Mouse (Mus musculus) hindbrain, embryonic 14.5 days (tissue): ENCODE measurements around the gene Plcb3. TPM values are rescaled to one million over a fixed set of nuclear protein-coding genes. Genes with fewer than 3 reads are reported as not detected.

Experiments
- ATAC-seq: fragments of 200-750 bp; cut with Nextera tagmentation; 2 replicates; pipeline ENCODE4 v1.8.0; 2017; ENCODE audit warnings: moderate number of reproducible peaks, mild to moderate bottlenecking, moderate TSS enrichment, moderate library complexity; ENCODE audit not compliant: low FRiP score
- DNase-seq: peaks from one replicate; pipeline ENCODE4 v3.0.0-alpha.2; 2015; ENCODE audit warnings: low spot score
- H3K27ac ChIP-seq: fragments of 300-500 bp; sonication (generic); 2 replicates; pipeline ENCODE4 v1.5.1; 2014; ENCODE audit warnings: mild to moderate bottlenecking, moderate library complexity
- H3K27me3 ChIP-seq: fragments of 300-500 bp; sonication (generic); 2 replicates; pipeline ENCODE4 v1.6.1; 2014; ENCODE audit warnings: mild to moderate bottlenecking, low read length, mixed read lengths; ENCODE audit not compliant: control insufficient read depth, insufficient read depth
- H3K36me3 ChIP-seq: fragments of 300-500 bp; sonication (generic); replicated peaks from 2 replicates; pipeline ENCODE4 v1.6.1; 2014; ENCODE audit not compliant: control insufficient read depth, insufficient read depth
- H3K4me1 ChIP-seq: fragments of 300-500 bp; sonication (generic); replicated peaks from 2 replicates; pipeline ENCODE4 v1.6.1; 2014; ENCODE audit warnings: antibody characterized with exemption, low read length, mixed read lengths; ENCODE audit not compliant: control insufficient read depth, insufficient read depth
- H3K4me2 ChIP-seq: fragments of 300-500 bp; sonication (generic); replicated peaks from 2 replicates; pipeline ENCODE4 v1.6.1; 2014; ENCODE audit warnings: mild to moderate bottlenecking, moderate library complexity
- H3K4me3 ChIP-seq: fragments of 300-500 bp; sonication (generic); replicated peaks from 2 replicates; pipeline ENCODE4 v1.5.1; 2014; ENCODE audit warnings: mild to moderate bottlenecking, low read length
- H3K9ac ChIP-seq: fragments of 300-500 bp; sonication (generic); 2 replicates; pipeline ENCODE4 v1.6.1; 2014
- H3K9me3 ChIP-seq: fragments of 300-500 bp; sonication (generic); 2 replicates; pipeline ENCODE4 v1.6.1; 2016; ENCODE audit warnings: low read length; ENCODE audit not compliant: control insufficient read depth
- WGBS: fragments of 180-500 bp; shearing (Covaris S2); extraction: QIAGEN DNeasy Blood & Tissue Kit; methylation state at CpG from one replicate; pipeline ENCODE4 v1.1.7; 2014; 5-methylcytosine and 5-hydroxymethylcytosine counted together
- polyA plus RNA-seq: library from polyadenylated mRNA; unstranded; fragments of >200 nt; fragmentation: Nextera tagmentation; extraction: Ambion mirVana; gene quantifications from 2 replicates; pipeline ENCODE4 v1.2.1, GENCODE M21; 2014

Plcb3 gene
- polyA plus RNA-seq, 1 experiment from 2014 or later: 10.6 TPM

DNA sequence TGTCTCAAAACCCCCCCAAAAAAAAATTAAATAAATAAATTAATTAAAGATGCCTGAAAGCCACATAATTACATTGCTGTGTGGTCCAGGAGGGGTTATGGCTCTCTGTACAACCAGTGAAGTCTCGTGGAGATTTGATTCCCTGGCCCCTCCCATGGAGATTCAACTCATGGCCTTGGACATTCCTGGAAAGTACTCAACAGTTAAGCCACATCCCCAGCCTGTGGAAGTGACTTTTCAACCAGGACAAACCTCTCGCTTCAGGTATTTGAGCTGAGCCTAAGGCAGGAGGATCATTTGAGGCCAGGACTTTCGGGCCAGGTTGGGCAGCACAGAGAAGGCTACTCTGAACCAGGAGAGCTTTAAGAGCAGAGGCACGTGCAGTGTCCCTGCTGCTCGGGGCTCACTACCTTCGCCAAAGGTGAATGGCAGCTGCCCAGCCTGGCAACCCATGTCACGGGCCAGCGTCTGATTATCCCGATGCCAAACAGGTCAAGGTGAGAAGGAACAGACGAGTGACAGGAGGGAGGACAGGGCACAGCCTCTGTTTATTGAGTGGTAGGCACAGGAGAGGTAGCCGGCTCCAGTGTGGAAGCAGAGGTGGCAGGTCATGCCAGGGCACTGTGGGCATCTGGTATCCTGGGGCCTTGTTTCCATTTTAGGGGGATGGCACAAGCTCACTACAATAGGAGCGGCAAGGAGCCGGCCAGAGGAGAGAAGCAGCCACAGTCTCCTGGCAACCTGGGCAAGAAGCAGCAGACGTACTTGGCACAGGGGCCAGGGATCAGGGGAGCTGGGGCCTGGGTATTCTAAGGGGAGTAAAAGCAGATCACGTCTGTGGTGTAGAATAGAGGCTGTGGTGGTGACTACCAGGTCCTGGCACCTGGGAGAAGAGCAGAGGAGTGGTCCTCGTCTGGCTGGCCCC is 38.5 kb downstream of the Plcb3 start:
- ATAC-seq (no peak), DNase-seq (no peak)
- H3K9me3 ChIP-seq: no peaks in the 10 kb centered on the region
- no peak overlapping the region for H3K27ac ChIP-seq
- 0 out of 2 replicates have a peak, but pooled peaks cover 7% of the 10 kb centered on the region for H3K36me3 ChIP-seq
- no peak overlapping the region for H3K9ac ChIP-seq
- peaks cover 36% of the 10 kb centered on the region for H3K27me3 ChIP-seq
- H3K4me2 ChIP-seq: no peak overlapping the region
- 78% methylated on average over 16 of the region's 16 CpGs for WGBS
- no peak overlapping the region for H3K4me3 ChIP-seq
- H3K4me1 ChIP-seq: peaks cover 41% of the 10 kb centered on the region

DNA sequence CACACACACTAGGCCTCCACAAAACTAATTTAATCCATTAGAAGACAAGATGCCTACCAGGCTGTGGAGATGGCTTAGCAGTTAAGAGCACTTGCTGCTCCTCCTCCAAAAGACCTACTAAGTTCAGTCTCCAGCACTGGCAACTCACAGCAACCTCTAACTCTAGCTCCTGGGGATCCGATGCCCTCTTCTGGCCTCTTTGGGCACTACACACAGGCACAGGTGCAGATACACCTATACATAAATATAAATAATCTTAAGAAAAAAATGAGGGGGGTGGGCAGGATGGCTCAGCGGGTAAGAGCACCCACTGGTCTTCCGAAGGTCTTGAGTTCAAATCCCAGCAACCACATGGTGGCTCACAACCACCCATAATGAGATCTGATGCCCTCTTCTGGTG is 40.0 kb downstream of the Plcb3 start:
- H3K9ac ChIP-seq: no peak overlapping the region
- DNase-seq (no peak), ATAC-seq (no peak)
- no peak overlapping the region for H3K27ac ChIP-seq
- peaks cover 51% of the 10 kb centered on the region for H3K27me3 ChIP-seq
- H3K4me1 ChIP-seq: peaks cover 38% of the 10 kb centered on the region
- 26% methylated on average over 3 of the region's 3 CpGs for WGBS
- H3K36me3 ChIP-seq: 0 out of 2 replicates have a peak, but pooled peaks cover 7% of the 10 kb centered on the region
- no peak overlapping the region for H3K4me3 ChIP-seq
- H3K9me3 ChIP-seq: no peaks in the 10 kb centered on the region
- no peak overlapping the region for H3K4me2 ChIP-seq

DNA sequence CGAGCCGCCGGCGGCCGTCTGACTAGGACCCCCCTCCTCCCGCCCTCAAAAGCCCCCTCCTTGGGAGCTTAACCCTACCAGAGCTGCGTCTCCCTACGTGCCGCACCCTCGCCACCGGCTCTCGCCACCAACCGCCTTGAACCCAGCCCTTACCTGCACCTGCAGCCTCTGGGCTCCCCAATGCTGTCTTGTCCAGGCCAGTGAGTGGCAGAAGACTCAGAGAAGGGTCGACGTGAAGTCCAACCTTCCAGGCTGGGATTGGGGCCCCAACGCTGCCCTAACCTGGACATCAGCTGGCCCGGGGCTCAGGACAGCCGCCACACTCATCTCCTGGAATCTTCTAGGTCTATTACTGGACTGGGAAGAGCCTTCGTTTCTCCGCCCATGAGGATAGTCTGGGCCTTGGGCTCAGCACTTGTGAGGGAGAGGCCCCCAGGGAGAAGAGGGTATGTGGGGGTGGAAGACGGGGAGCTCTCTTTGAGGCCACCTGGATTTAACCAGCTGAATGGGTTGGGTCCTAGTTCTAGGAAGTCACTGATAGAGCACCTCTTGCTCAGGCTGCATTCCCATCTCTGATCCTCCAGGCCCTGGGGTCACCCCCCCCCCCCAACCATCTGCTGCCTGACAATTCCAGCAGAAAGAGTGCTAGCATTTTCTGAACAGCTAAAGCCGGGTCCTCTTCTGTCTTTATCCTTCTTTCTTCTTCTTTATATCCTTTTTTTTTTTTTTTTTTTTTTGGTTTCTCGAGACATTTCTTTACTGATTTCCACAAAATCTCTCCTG is 41.9 kb downstream of the Plcb3 start, which contains the start of gene Kcnk4:
TSS of gene Kcnk4 (minus strand) at position 321 of the 783 bp plus-strand sequence.
- Histone ChIP-seq H3K9ac (peak within 1 kb of the TSS; percentile 62), H3K4me3 (peak within 1 kb of the TSS; percentile 41), H3K27ac (no peak within 1 kb of the TSS), H3K9me3 (no peaks in the 10 kb centered on the region), H3K36me3 (0 out of 2 replicates have a peak, but pooled peaks cover 7% of the 10 kb centered on the region), H3K27me3 (peaks cover 66% of the 10 kb centered on the region), H3K4me2 (peak within 1 kb of the TSS; percentile 78), H3K4me1 (peaks cover 22% of the 10 kb centered on the region)
- DNase-seq (no peak), ATAC-seq (no peak)
- WGBS: 12% methylated on average over 23 of the region's 23 CpGs

DNA sequence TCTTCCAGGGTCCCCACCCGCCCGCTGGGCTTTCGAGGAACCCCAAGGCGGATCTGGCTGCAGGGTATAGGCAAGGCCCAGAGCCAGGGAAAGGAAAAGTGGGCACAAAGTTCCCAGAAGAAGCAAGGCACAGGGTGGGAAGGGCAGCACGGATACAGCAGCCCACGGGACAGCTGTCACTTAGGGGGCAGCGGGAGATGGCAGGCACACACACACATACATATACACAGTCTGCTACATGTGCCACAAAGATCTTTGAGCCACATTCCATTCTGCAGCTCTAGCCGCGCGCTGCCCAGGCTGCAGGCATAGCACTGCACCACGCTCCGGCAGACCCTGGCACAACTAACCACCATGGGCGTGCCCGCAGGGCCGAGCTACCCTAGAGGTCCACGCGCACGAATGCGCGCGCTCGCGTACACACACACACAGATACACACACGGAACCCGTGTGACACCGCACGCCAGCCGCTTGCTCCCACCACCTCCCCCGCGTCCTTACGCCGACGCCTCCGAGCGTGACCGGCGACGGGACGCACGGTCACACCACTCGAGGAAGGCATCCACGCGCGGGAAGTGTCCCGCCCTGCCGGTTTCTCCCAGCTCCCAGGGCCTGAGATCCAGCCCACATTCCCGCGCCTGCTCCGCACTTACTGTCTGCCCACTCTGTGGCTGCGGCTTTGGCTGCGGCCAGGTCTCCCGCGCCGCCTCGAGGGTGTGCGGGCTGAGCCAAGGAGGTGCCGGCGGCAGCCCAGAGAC is 42.7 kb downstream of the Plcb3 start:
- Histone ChIP-seq H3K4me3 (peak overlapping the region; percentile 41), H3K27ac (no peak overlapping the region), H3K4me2 (peak overlapping the region; percentile 78), H3K27me3 (peaks cover 74% of the 10 kb centered on the region), H3K36me3 (0 out of 2 replicates have a peak, but pooled peaks cover 3% of the 10 kb centered on the region), H3K4me1 (0 out of 2 replicates have a peak, but pooled peaks cover 15% of the 10 kb centered on the region), H3K9ac (peak overlapping the region; percentile 62), H3K9me3 (no peaks in the 10 kb centered on the region)
- ATAC-seq (peak; percentile 51), DNase-seq (no peak)
- WGBS: 3% methylated on average over 58 of the region's 58 CpGs

DNA sequence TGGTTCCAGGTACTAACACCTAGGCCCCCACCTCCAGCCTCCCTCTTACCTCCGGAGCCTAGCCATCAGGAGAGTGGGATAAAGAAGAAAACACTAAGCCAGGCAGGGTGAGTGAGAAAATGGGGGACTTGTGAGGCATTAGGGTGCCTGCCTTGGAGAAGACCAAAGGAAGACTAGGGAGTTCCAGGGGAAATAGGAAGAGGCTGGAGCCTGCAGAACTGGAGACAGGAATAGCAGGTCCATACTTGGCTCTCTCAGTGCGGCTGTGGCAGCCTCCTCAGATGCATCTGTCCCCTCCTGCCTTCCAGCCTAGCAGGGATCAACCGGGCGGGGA is 43.2 kb downstream of the Plcb3 start:
- Histone ChIP-seq H3K4me1 (0 out of 2 replicates have a peak, but pooled peaks cover 15% of the 10 kb centered on the region), H3K9ac (peak overlapping the region; percentile 62), H3K4me3 (peak overlapping the region; percentile 41), H3K4me2 (peak overlapping the region; percentile 78), H3K27me3 (peaks cover 79% of the 10 kb centered on the region), H3K9me3 (no peaks in the 10 kb centered on the region), H3K27ac (no peak overlapping the region), H3K36me3 (no peaks in the 10 kb centered on the region)
- ATAC-seq (no peak), DNase-seq (no peak)
- 19% methylated on average over 4 of the region's 4 CpGs for WGBS

DNA sequence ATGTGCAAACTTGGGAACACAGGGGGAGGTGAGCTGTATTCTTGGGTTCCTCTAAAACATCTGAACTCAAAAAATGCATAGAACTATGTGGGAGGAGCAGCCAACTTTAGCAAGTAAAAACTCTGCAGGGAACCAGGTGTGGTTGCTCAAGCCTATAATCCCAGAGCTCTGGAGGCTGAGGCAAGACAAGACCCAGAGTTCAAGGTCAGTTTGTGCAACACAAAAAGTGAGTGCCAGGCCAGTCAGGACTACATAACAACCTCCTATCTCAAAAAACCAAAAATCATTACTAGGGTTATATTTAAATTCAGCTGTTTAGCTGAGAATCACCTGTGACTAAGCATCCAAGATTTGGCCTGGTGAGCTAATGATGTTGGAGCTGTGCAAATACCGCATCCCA is 44.3 kb downstream of the Plcb3 start:
- H3K4me2 ChIP-seq: no peak overlapping the region
- H3K36me3 ChIP-seq: no peaks in the 10 kb centered on the region
- no peak overlapping the region for H3K4me3 ChIP-seq
- no peak overlapping the region for H3K27ac ChIP-seq
- H3K4me1 ChIP-seq: peaks cover 15% of the 10 kb centered on the region; the same call in 1 of the 2 replicates
- WGBS: 39% methylated on average over 1 of the region's 1 CpGs
- no peak overlapping the region for H3K9ac ChIP-seq
- H3K9me3 ChIP-seq: no peaks in the 10 kb centered on the region
- ATAC-seq: no peak
- no peak for DNase-seq
- H3K27me3 ChIP-seq: peaks cover 90% of the 10 kb centered on the region

DNA sequence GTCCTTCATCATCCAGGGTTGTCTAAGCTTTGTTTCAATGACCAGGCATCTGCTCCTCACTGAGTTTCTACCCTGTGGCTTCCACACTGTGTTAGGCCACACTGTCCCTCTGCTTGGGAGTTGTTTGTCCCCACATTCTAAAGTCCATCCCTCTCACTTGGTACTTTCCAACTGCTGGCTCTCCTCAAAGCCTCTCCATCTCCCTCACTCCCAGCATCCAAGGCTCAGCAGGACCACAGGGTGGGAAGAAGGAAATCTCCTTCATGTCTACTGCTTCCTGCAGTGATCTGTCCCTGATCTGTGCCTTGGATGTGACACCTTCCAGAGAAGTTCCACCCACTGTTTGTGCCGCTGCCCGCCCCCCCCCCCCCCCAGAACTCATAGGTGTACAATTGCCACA is 45.3 kb downstream of the Plcb3 start:
- Histone ChIP-seq H3K27ac (no peak overlapping the region), H3K4me3 (no peak overlapping the region), H3K36me3 (no peaks in the 10 kb centered on the region), H3K9me3 (no peaks in the 10 kb centered on the region), H3K9ac (no peak overlapping the region), H3K4me1 (peaks cover 15% of the 10 kb centered on the region; the same call in 1 of the 2 replicates), H3K27me3 (peaks cover 95% of the 10 kb centered on the region), H3K4me2 (no peak overlapping the region)
- ATAC-seq: no peak
- WGBS: 0% methylated on average over 2 of the region's 2 CpGs
- no peak for DNase-seq

DNA sequence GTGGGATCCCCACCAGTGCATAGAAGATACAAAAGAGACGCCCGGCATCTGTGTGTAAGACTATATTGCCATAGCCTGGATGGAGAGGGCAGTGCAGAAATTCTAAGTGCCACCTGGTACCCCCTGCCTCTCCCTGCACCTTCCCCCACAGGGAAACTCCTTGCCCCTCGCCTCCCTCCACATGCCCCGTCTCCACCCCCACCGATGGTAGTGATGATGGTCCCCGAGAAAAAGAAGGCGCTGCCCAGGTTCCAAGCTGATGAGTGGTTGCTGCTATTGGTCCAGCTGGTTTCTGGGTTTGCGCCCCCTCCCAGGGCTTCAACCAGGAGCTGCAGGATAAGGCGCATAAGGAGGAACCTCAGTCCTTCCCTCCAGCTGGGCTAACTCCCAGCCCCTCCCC is 48.2 kb downstream of the Plcb3 start:
- DNase-seq (no peak), ATAC-seq (no peak)
- no peak overlapping the region for H3K9ac ChIP-seq
- H3K4me3 ChIP-seq: no peak overlapping the region
- peaks cover 3% of the 10 kb centered on the region; the same call in 1 of the 2 replicates for H3K4me1 ChIP-seq
- 23% methylated on average over 8 of the region's 9 CpGs for WGBS
- H3K36me3 ChIP-seq: no peaks in the 10 kb centered on the region
- no peaks in the 10 kb centered on the region for H3K9me3 ChIP-seq
- no peak overlapping the region for H3K4me2 ChIP-seq
- H3K27ac ChIP-seq: no peak overlapping the region
- peaks cover 95% of the 10 kb centered on the region for H3K27me3 ChIP-seq
